ENCODE assay signal across 9 mouse cellular contexts in genomic region chr13:63980012-63980691, GRCm38 (mm10).
DNase-seq lines count a peak whose midpoint lies in the region; ATAC-seq lines count a peak whose summit lies in the region.
"Had no signal": no experiment of that assay in that cellular context is flagged by ENCODE, and none has a peak within 500 bp of the region (broad histone marks: within the 10 kb centered on the region; RNA-seq: fewer than 3 reads in every experiment).

No protein-coding gene starts in this region.

- H3K27me3 ChIP-seq in kidney, embryonic 16.5 days (ENCODE audit: insufficient read depth, low read length) = no peaks in the 10 kb centered on the region
- H3K27me3 ChIP-seq in hindbrain, embryonic 15.5 days = peaks cover 4% of the 10 kb centered on the region; the same call in 1 of the 2 replicates
- no peaks in the 10 kb centered on the region for H3K27me3 ChIP-seq in midbrain, embryonic 16.5 days (ENCODE audit: control insufficient read depth, insufficient read depth, low read depth, low read length)

- no peaks in the 10 kb centered on the region for H3K36me3 ChIP-seq in kidney, embryonic 16.5 days (ENCODE audit: insufficient read depth, low read length)
- H3K36me3 ChIP-seq in hindbrain, embryonic 15.5 days = no peaks in the 10 kb centered on the region
- H3K36me3 ChIP-seq in midbrain, embryonic 16.5 days (ENCODE audit: control insufficient read depth, insufficient read depth, low read length) = no peaks in the 10 kb centered on the region

- no peak overlapping the region for H3K4me2 ChIP-seq in kidney, embryonic 16.5 days (replicated peaks; ENCODE audit: low read depth, low read length)
- no peak overlapping the region for H3K4me2 ChIP-seq in hindbrain, embryonic 15.5 days
- no peak overlapping the region for H3K4me2 ChIP-seq in midbrain, embryonic 16.5 days (ENCODE audit: low read length)

- H3K4me3 ChIP-seq in kidney, embryonic 16.5 days (ENCODE audit: low read length) = no peak overlapping the region
- no peak overlapping the region for H3K4me3 ChIP-seq in hindbrain, embryonic 15.5 days
- no peak overlapping the region for H3K4me3 ChIP-seq in midbrain, embryonic 16.5 days (ENCODE audit: low read depth, low read length)

- H3K27ac ChIP-seq in kidney, embryonic 16.5 days (ENCODE audit: low read length) = peak overlapping the region; percentile 66
- H3K27ac ChIP-seq in hindbrain, embryonic 15.5 days (replicated peaks) = no peak overlapping the region
- no peak overlapping the region for H3K27ac ChIP-seq in midbrain, embryonic 16.5 days (ENCODE audit: low read length)

- no peaks in the 10 kb centered on the region for H3K9me3 ChIP-seq in kidney, embryonic 16.5 days (ENCODE audit: low read length)
- no peaks in the 10 kb centered on the region for H3K9me3 ChIP-seq in hindbrain, embryonic 15.5 days
- H3K9me3 ChIP-seq in midbrain, embryonic 16.5 days (replicated peaks; ENCODE audit: control insufficient read depth, low read length, poor library complexity, severe bottlenecking) = no peaks in the 10 kb centered on the region

- peaks cover 18% of the 10 kb centered on the region for H3K4me1 ChIP-seq in kidney, embryonic 16.5 days (ENCODE audit: insufficient read depth, low read length)
- H3K4me1 ChIP-seq in hindbrain, embryonic 15.5 days (replicated peaks) = peaks cover 17% of the 10 kb centered on the region
- peaks cover 4% of the 10 kb centered on the region; the same call in 1 of the 2 replicates for H3K4me1 ChIP-seq in midbrain, embryonic 16.5 days (ENCODE audit: control insufficient read depth, insufficient read depth, low read length)

- peak; percentile 94 for ATAC-seq in kidney, embryonic 16.5 days (ENCODE audit: low FRiP score, low TSS enrichment)
- ATAC-seq in hindbrain, embryonic 15.5 days (ENCODE audit: low FRiP score, low read depth) = peak; percentile 63; the same call in 1 of the 2 replicates
- peak; percentile 76 for ATAC-seq in midbrain, embryonic 16.5 days

- no peak for DNase-seq in kidney, adult 8-10 months
- DNase-seq in embryo, embryonic 11 days = peak; percentile 62
- no peak for DNase-seq in cerebellum, adult 11-12 months
- no peak for DNase-seq in cerebellum, adult 8-10 months
- no peak for DNase-seq in adrenal gland, postnatal 25 days
- DNase-seq: kidney, adult 9 months had no signal

- no peak overlapping the region; the same call in 1 of the 2 replicates for H3K9ac ChIP-seq in kidney, embryonic 16.5 days (replicated peaks; ENCODE audit: low read length)
- H3K9ac ChIP-seq in hindbrain, embryonic 15.5 days = no peak overlapping the region
- no peak overlapping the region for H3K9ac ChIP-seq in midbrain, embryonic 16.5 days (ENCODE audit: low read depth, low read length)

- 13% methylated on average over 7 of the region's 7 CpGs for WGBS in kidney, embryonic 16.5 days
- WGBS in hindbrain, embryonic 15.5 days = 5% methylated on average over 7 of the region's 7 CpGs
- WGBS in midbrain, embryonic 16.5 days = 4% methylated on average over 7 of the region's 7 CpGs
